Mouse (Mus musculus): ENCODE measurements around the gene Pou2f3. TPM values are rescaled to one million over a fixed set of nuclear protein-coding genes. Genes with fewer than 3 reads are reported as not detected.

The Pou2f3 gene
- polyA plus RNA-seq, 1 experiment, result 0.14 TPM

- no peak for TF ChIP-seq POLR2A (IDR thresholded peaks at IDR 0.05; ENCODE audit: low read depth, low read length)
- no peak for TF ChIP-seq CTCF (conservative IDR thresholded peaks at IDR 0.05; ENCODE audit: insufficient read depth, insufficient read length, low read depth, low read length)
- no peak overlapping the region for H3K27ac ChIP-seq (ENCODE audit: insufficient read depth, low read depth, low read length)
- peak; percentile 44 for DNase-seq
Observed at GRCm38 (mm10) chr9:43179614-43180013, 30.6 kb downstream of the Pou2f3 start.

GRCm38 (mm10) chr9:43178172-43178571 is 32.0 kb downstream of the Pou2f3 start:
- no peak overlapping the region for H3K4me3 ChIP-seq (ENCODE audit: insufficient read depth, low read depth, low read length)
- no peak for TF ChIP-seq CTCF (conservative IDR thresholded peaks at IDR 0.05; ENCODE audit: insufficient read depth, insufficient read length, low read depth, low read length)
- TF ChIP-seq POLR2A (IDR thresholded peaks at IDR 0.05; ENCODE audit: low read depth, low read length), result no peak
- H3K36me3 ChIP-seq (ENCODE audit: control insufficient read depth, insufficient read depth, low read length), result no peaks in the 10 kb centered on the region
- 62% methylated on average over 7 of the region's 7 CpGs for WGBS
- no peaks in the 10 kb centered on the region for H3K27me3 ChIP-seq (replicated peaks; ENCODE audit: control insufficient read depth, insufficient read depth, low read length)
- DNase-seq, result no peak
- H3K4me1 ChIP-seq (ENCODE audit: control insufficient read depth, insufficient read depth, low read length), result no peaks in the 10 kb centered on the region
- H3K27ac ChIP-seq (ENCODE audit: insufficient read depth, low read depth, low read length), result no peak overlapping the region

More at GRCm38 (mm10) chr9:43179614-43180013, 30.6 kb downstream of the Pou2f3 start:
- Histone ChIP-seq H3K36me3 (ENCODE audit: control insufficient read depth, insufficient read depth, low read length) (no peaks in the 10 kb centered on the region), H3K4me1 (ENCODE audit: control insufficient read depth, insufficient read depth, low read length) (no peaks in the 10 kb centered on the region), H3K27me3 (replicated peaks; ENCODE audit: control insufficient read depth, insufficient read depth, low read length) (no peaks in the 10 kb centered on the region), H3K4me3 (ENCODE audit: insufficient read depth, low read depth, low read length) (no peak overlapping the region)
- WGBS, result 56% methylated on average over 5 of the region's 5 CpGs

GRCm38 (mm10) chr9:43167081-43167480 is 43.1 kb downstream of the Pou2f3 start:
- Histone ChIP-seq H3K27me3 (replicated peaks; ENCODE audit: control insufficient read depth, insufficient read depth, low read length) (no peaks in the 10 kb centered on the region), H3K27ac (ENCODE audit: insufficient read depth, low read depth, low read length) (no peak overlapping the region), H3K36me3 (ENCODE audit: control insufficient read depth, insufficient read depth, low read length) (no peaks in the 10 kb centered on the region), H3K4me1 (ENCODE audit: control insufficient read depth, insufficient read depth, low read length) (no peaks in the 10 kb centered on the region), H3K4me3 (ENCODE audit: insufficient read depth, low read depth, low read length) (no peak overlapping the region)
- WGBS, result 85% methylated on average over 8 of the region's 8 CpGs
- no peak for DNase-seq
- TF ChIP-seq CTCF (conservative IDR thresholded peaks at IDR 0.05; ENCODE audit: insufficient read depth, insufficient read length, low read depth, low read length) (no peak), POLR2A (IDR thresholded peaks at IDR 0.05; ENCODE audit: low read depth, low read length) (no peak)

GRCm38 (mm10) chr9:43166346-43166745 is 43.8 kb downstream of the Pou2f3 start:
- H3K36me3 ChIP-seq (ENCODE audit: control insufficient read depth, insufficient read depth, low read length), result no peaks in the 10 kb centered on the region
- TF ChIP-seq POLR2A (IDR thresholded peaks at IDR 0.05; ENCODE audit: low read depth, low read length) (no peak), CTCF (conservative IDR thresholded peaks at IDR 0.05; ENCODE audit: insufficient read depth, insufficient read length, low read depth, low read length) (no peak)
- H3K4me1 ChIP-seq (ENCODE audit: control insufficient read depth, insufficient read depth, low read length), result no peaks in the 10 kb centered on the region
- WGBS, result 75% methylated on average over 6 of the region's 6 CpGs
- no peak overlapping the region for H3K27ac ChIP-seq (ENCODE audit: insufficient read depth, low read depth, low read length)
- DNase-seq, result no peak
- no peaks in the 10 kb centered on the region for H3K27me3 ChIP-seq (replicated peaks; ENCODE audit: control insufficient read depth, insufficient read depth, low read length)
- no peak overlapping the region for H3K4me3 ChIP-seq (ENCODE audit: insufficient read depth, low read depth, low read length)

GRCm38 (mm10) chr9:43155960-43156359 is 54.2 kb downstream of the Pou2f3 start:
- no peak for TF ChIP-seq POLR2A (IDR thresholded peaks at IDR 0.05; ENCODE audit: low read depth, low read length)
- TF ChIP-seq CTCF (conservative IDR thresholded peaks at IDR 0.05; ENCODE audit: insufficient read depth, insufficient read length, low read depth, low read length), result no peak
- peak; percentile 21 for DNase-seq
- Histone ChIP-seq H3K36me3 (ENCODE audit: control insufficient read depth, insufficient read depth, low read length) (no peaks in the 10 kb centered on the region), H3K27me3 (replicated peaks; ENCODE audit: control insufficient read depth, insufficient read depth, low read length) (no peaks in the 10 kb centered on the region), H3K27ac (ENCODE audit: insufficient read depth, low read depth, low read length) (no peak overlapping the region), H3K4me1 (ENCODE audit: control insufficient read depth, insufficient read depth, low read length) (no peaks in the 10 kb centered on the region), H3K4me3 (ENCODE audit: insufficient read depth, low read depth, low read length) (no peak overlapping the region)
- 56% methylated on average over 6 of the region's 6 CpGs for WGBS

- DNase-seq, result no peak
- Histone ChIP-seq H3K4me3 (ENCODE audit: insufficient read depth, low read depth, low read length) (no peak overlapping the region), H3K27ac (ENCODE audit: insufficient read depth, low read depth, low read length) (no peak overlapping the region), H3K27me3 (replicated peaks; ENCODE audit: control insufficient read depth, insufficient read depth, low read length) (no peaks in the 10 kb centered on the region), H3K4me1 (ENCODE audit: control insufficient read depth, insufficient read depth, low read length) (no peaks in the 10 kb centered on the region), H3K36me3 (ENCODE audit: control insufficient read depth, insufficient read depth, low read length) (no peaks in the 10 kb centered on the region)
- WGBS, result 74% methylated on average over 6 of the region's 6 CpGs
- no peak for TF ChIP-seq POLR2A (IDR thresholded peaks at IDR 0.05; ENCODE audit: low read depth, low read length)
- TF ChIP-seq CTCF (conservative IDR thresholded peaks at IDR 0.05; ENCODE audit: insufficient read depth, insufficient read length, low read depth, low read length), result no peak
Observed at GRCm38 (mm10) chr9:43151779-43152178, 58.4 kb downstream of the Pou2f3 start.

- TF ChIP-seq CTCF (conservative IDR thresholded peaks at IDR 0.05; ENCODE audit: insufficient read depth, insufficient read length, low read depth, low read length), result no peak
- no peak for TF ChIP-seq POLR2A (IDR thresholded peaks at IDR 0.05; ENCODE audit: low read depth, low read length)
- Histone ChIP-seq H3K4me1 (ENCODE audit: control insufficient read depth, insufficient read depth, low read length) (no peaks in the 10 kb centered on the region), H3K36me3 (ENCODE audit: control insufficient read depth, insufficient read depth, low read length) (no peaks in the 10 kb centered on the region), H3K27ac (ENCODE audit: insufficient read depth, low read depth, low read length) (no peak overlapping the region), H3K27me3 (replicated peaks; ENCODE audit: control insufficient read depth, insufficient read depth, low read length) (no peaks in the 10 kb centered on the region), H3K4me3 (ENCODE audit: insufficient read depth, low read depth, low read length) (no peak overlapping the region)
- DNase-seq, result no peak
- WGBS, result 68% methylated on average over 9 of the region's 9 CpGs
Observed at GRCm38 (mm10) chr9:43150957-43151356, 59.2 kb downstream of the Pou2f3 start.
